ENCODE assay signal across 8 mouse cellular contexts in genomic region chr5:142960775-142961271, GRCm38 (mm10). TPM values are rescaled to one million over a fixed set of nuclear protein-coding genes. Genes with fewer than 3 reads are reported as not detected.
DNase-seq lines count a peak whose midpoint lies in the region; ATAC-seq lines count a peak whose summit lies in the region.

No protein-coding gene starts in this region.

- under 1% methylated on average over 59 of the region's 59 CpGs for WGBS in heart, embryonic 15.5 days
- under 1% methylated on average over 59 of the region's 59 CpGs for WGBS in limb, embryonic 12.5 days

- H3K4me2 ChIP-seq in heart, embryonic 15.5 days: peak overlapping the region; percentile 94
- H3K4me2 ChIP-seq in limb, embryonic 12.5 days: peak overlapping the region; percentile 98

- ATAC-seq in heart, embryonic 15.5 days (replicated peaks; ENCODE audit: insufficient number of reproducible peaks, insufficient read depth, low FRiP score, low read depth): no peak
- ATAC-seq in limb, embryonic 12.5 days (ENCODE audit: insufficient number of reproducible peaks, insufficient read depth, low FRiP score, low TSS enrichment, low read depth): no peak

- no peaks in the 10 kb centered on the region for H3K9me3 ChIP-seq in heart, embryonic 15.5 days (replicated peaks)
- no peaks in the 10 kb centered on the region for H3K9me3 ChIP-seq in limb, embryonic 12.5 days

- peaks cover 4% of the 10 kb centered on the region; the same call in 1 of the 2 replicates for H3K27me3 ChIP-seq in heart, embryonic 15.5 days
- H3K27me3 ChIP-seq in limb, embryonic 12.5 days: no peaks in the 10 kb centered on the region

- H3K4me3 ChIP-seq in heart, embryonic 15.5 days: peak overlapping the region; percentile 81
- H3K4me3 ChIP-seq in limb, embryonic 12.5 days (replicated peaks): peak overlapping the region; percentile 99

- no peaks in the 10 kb centered on the region for H3K36me3 ChIP-seq in heart, embryonic 15.5 days
- peaks cover 18% of the 10 kb centered on the region for H3K36me3 ChIP-seq in limb, embryonic 12.5 days

- H3K4me1 ChIP-seq in heart, embryonic 15.5 days (replicated peaks): peaks cover 46% of the 10 kb centered on the region
- H3K4me1 ChIP-seq in limb, embryonic 12.5 days (replicated peaks): peaks cover 27% of the 10 kb centered on the region

- H3K9ac ChIP-seq in heart, embryonic 15.5 days: peak overlapping the region; percentile 85
- peak overlapping the region; percentile 100 for H3K9ac ChIP-seq in limb, embryonic 12.5 days (replicated peaks)

- H3K27ac ChIP-seq in heart, embryonic 15.5 days: peak overlapping the region; percentile 87
- peak overlapping the region; percentile 98 for H3K27ac ChIP-seq in limb, embryonic 12.5 days

- DNase-seq in adrenal gland, postnatal 10 days: peak; percentile 35
- no peak for DNase-seq in adrenal gland, postnatal 25 days
- peak; percentile 14 for DNase-seq in thymus, postnatal 14 days
- no peak for DNase-seq in thymus, adult 18-20 months
- DNase-seq in naive thymus-derived CD4-positive, alpha-beta T cell, adult 2 months (ENCODE audit: low read depth): peak; percentile 25
- no peak for DNase-seq in frontal cortex, postnatal 25 days (ENCODE audit: low spot score in 2 of 2)

RNA-seq across cellular contexts. Expression of gene Fscn1, which starts 0.7 kb away (rescaled TPM):
- 100 to 1,000 TPM in 1 of 2 experiments, 10 to 100 TPM in 1; 85.6 to 125 TPM for total RNA-seq in adrenal gland, postnatal 10 days (2021)
- 36.1 and 51.3 TPM in 2 replicates for total RNA-seq in adrenal gland, postnatal 25 days (2021)
- polyA plus RNA-seq in heart, embryonic 15.5 days (2015; fragmentation: Nextera tagmentation; extraction: Ambion mirVana): 108 and 137 TPM in 2 replicates
- 576 and 587 TPM in 2 replicates for polyA plus RNA-seq in limb, embryonic 12.5 days (2016; fragmentation: Nextera tagmentation; extraction: Ambion mirVana)

RNA-seq across cellular contexts. Expression of gene Actb, which starts 54.3 kb away (rescaled TPM):
- 1,000 to 10,000 TPM; 2,913 to 2,936 TPM for total RNA-seq in adrenal gland, postnatal 10 days (2021)
- 2,846 and 3,181 TPM in 2 replicates for total RNA-seq in adrenal gland, postnatal 25 days (2021)
- polyA plus RNA-seq in heart, embryonic 15.5 days (2015; fragmentation: Nextera tagmentation; extraction: Ambion mirVana): 5,943 and 6,493 TPM in 2 replicates
- 12,553 and 13,538 TPM in 2 replicates for polyA plus RNA-seq in limb, embryonic 12.5 days (2016; fragmentation: Nextera tagmentation; extraction: Ambion mirVana)

Comparison
In these comparisons a context has a peak if more than half of its experiments do, and no peak if none do; other contexts are left out.
1. DNase-seq: peak in adrenal gland, postnatal 10 days (single experiment), thymus, postnatal 14 days (single experiment) and naive thymus-derived CD4-positive, alpha-beta T cell, adult 2 months (single experiment); none in adrenal gland, postnatal 25 days (single experiment), thymus, adult 18-20 months (0 of 2) and frontal cortex, postnatal 25 days (0 of 2).